Mouse (Mus musculus) kidney, postnatal 25 days (tissue): ENCODE results near the gene Lsm2.

ENCODE experiments used
- DNase-seq, 2 experiments: peaks; one replicate each; pipeline ENCODE4 v3.0.0; 2021; ENCODE audit warnings: mixed read lengths in 2 of 2

Gene Lsm2

DNA sequence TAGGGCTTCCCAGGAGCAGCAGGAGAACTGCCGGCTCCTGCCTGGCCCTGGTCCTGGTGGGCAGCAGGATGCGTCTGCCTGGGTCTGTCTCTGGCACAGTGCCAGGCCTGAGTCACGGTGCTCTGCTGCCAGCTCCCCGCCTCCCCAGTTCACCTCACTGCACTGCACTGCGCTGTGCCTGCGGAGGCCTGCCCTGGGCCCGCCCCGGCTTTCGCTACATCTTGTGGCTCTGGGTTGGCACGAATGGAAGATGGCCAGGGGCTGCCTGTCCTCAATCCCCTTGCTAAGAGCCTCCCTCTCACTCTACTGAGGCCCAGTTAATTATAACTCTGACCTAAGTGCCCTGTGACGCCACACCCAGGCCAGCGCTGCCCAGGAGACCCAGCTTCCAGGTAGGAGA lies 34.7 kb downstream of the Lsm2 start, which contains the start of gene Vwa7:
Gene Vwa7 (plus strand): TSS at position 204 of the 400 bp plus-strand sequence.
- peak; percentile 27 to 64 for DNase-seq

DNA sequence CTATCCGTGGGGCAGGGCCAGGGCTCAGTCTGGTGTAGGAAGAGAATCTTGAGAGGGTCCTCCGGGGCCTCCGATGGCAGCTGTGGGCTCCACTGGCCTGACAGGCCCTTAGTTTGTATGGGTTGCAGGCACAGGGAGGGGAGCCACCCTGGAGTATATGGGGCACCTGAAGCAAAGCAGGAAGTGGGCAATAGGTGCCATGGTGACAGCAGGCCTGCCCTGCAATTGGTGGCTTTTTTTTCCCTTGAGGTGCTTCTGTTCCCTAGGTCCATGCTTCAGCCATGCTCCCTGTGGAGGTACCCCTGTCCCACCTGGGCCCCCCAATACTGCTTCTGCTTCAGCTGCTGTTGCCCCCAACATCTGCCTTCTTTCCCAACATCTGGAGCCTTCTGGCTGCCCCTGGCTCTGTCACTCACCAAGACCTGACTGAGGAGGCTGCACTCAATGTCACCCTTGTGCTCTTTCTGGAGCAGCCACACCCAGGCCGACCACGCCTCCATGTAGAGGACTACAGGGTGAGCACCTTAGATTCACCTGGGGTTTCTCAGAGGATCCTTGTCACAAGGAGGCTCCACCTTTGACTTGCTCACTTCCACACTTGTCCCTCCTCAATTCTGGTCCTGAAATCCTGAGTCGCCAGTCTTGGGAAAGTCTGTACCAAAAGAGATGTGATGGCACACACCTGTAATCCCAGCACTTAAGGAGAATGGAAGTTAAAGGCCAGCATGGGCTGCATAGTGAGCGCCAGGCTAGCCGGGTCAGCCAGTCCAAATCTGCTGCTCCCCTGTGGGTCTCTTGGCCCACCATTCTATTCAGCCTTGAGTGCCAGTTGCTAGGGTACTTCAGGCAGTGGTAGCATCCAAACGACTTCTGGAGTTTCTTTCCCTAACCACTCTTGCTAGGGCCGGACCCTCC lies 35.4 kb downstream of the Lsm2 start:
- peak in 1 of 2 experiments; percentile 31 for DNase-seq

DNA sequence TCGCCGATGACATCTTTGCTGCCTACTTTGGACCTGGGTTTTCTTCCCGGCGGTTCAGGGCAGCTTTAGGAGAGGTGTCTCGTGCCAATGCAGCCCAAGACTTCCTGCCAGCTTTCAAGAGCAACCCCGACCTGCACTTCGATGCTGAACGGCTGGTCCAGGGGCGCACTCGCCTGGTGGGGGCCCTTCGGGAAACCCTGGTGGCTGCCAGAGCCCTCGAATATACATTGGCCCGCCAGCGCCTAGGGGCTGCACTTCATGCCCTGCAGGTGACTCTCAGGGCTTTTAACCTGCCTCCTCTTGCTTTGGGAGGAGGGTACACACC lies 36.0 kb downstream of the Lsm2 start:
- no peak for DNase-seq

DNA sequence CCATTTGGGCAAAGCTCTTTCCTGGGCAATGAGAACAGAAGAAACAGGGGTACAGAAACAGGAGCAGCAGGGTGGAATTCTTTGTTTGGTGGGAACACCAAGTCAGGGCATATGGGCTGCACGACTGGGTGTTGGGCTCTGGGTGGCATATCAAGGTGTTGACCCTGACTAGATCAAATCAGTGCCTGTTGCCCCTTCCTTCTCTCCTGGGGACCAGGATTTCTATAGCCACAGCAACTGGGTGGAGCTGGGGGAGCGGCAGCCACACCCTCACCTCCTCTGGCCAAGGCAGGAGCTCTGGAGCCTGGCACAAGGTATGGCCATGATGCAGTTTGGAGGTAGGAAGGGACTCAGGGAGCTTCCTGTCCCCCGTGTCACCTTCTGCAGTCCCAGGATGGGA lies 36.5 kb downstream of the Lsm2 start:
- no peak for DNase-seq

DNA sequence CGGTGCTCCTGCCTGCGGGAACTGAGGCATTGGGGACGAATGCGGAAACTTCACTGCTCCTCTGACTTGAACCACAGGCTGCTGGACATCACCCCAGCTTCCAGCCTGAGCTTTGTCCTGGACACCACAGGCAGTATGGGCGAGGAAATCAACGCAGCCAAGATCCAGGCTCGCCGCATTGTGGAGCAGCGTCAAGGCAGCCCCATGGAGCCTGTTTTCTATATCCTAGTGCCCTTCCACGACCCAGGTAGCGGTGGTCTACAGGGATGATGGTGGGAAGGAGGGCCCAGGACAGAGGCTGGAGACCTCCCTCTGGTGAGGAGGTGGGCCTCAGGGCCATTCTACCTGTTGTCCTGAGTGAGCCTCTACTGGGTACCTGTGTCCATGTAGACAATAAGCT lies 38.2 kb downstream of the Lsm2 start:
- peak in 1 of 2 experiments; percentile 30 for DNase-seq

DNA sequence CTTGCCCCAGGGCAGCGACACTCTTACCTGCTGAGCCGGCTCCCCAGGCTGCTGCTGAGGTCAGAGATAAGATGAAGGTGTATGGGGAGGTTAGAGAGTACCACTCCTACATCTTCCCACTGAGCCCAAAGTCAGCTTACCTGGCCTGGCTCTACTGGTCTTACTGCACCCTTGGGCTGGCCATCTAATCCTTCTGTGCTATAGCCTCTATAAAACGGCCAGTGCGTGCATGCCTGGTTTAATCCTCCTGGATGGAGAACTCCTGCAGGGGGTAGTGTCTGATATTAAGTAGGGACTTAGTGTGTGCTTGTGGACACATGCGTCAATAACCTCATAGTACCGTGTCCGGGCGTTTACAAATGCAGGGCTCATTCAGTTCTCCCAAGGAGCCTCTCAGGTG lies 38.9 kb downstream of the Lsm2 start:
- peak in 1 of 2 experiments; percentile 26 for DNase-seq

DNA sequence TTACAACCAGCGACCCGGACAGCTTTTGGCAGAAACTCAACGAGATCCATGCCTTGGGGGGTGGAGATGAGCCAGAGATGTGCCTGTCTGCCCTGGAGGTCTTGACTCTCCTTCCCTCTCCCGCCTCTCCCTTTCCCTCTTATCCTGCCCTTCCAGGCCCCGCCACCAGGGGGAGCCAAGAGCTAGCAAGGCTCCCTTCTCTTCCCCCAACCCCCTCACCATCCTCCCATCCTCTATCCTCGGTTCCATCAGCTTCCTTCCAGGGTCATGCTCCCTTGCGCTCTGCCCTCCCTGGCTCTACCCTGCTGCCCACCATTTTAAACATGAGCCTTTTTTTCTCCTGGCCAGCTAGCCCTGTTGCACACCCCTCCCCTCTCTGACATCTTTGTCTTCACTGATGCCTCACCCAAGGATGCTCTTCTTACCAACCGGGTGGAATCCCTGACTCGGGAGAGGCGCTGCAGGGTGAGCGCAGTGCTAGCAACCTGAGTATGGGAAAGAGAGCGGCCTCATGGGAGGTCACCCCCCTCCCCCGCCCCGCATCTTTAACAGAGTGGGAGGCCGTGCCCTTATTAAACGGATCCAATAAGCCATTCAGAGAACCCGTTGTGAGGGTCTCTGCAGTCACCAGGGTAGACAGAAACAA lies 39.6 kb downstream of the Lsm2 start:
- peak; percentile 88 to 95 for DNase-seq

DNA sequence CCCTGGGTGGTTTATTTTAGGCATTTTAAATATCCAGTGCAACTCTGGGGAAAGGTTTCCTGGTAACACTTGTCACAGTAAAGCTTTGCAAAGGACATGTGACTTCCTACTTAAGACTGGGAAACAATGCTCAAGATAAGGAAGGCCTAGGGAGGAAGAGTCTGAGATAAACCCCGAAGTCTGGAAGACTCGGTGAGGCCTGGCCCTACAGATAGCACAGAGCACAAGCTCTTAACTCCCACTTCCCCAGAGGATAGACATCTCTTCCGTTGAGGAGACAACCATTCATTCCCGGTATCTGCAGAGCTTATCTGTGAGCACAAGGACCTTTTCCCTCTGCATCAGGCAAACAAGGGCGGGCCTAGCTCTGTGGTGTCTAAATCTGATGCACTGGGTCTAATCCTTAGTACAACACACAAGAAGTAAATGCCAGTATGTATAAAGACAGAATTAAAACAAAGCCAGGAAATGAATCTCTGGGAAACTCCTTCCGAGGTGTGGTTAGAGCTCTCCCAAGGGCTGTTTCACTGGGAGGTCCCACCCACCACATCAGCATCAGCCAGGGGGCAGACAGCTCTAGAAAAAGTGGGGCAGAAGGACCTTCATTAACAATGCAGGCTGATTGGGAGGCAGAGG lies 40.3 kb downstream of the Lsm2 start:
- peak in 1 of 2 experiments; percentile 38 for DNase-seq

DNA sequence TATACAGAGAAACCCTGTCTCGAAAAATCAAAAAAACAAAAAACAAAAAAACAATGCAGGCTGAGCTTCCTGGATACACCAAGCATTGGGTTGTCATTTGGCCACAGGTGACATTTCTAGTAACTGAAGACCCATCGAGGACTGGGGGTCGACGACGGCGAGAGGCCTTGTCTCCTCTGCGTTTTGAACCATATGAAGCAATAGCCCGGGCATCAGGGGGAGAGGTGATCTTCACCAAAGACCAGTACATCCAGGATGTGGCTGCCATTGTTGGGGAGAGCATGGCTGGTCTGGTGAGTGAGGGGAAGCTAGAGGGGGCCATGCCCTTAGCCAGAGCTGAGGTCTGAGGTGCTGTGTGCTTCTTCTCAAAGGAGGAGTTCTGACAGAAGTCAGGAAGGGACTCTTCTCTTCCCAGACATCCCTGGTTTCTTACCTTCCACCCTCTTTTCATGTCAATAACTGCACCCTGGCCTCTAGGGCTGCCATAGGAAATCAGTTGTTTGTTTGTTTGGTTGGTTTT lies 40.9 kb downstream of the Lsm2 start:
- DNase-seq = peak in 1 of 2 experiments; percentile 13

DNA sequence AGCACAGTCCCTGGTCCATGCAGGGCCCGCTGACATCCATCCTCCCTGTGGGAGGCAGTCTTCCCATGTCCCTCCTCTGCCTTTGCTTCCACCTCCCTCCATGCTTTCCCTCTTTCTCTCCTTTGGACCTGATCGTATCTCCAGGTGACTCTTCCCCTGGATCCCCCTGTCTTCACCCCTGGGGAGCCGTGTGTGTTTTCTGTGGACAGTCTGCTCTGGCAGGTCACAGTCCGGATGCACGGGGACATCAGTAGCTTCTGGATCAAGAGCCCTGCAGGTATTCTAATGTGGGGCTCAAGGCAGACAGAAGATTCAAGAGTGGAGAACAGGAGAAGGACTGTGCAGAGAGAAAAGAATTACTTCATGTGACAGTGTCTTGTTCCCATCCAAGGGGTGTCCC lies 41.6 kb downstream of the Lsm2 start:
- DNase-seq = no peak

DNA sequence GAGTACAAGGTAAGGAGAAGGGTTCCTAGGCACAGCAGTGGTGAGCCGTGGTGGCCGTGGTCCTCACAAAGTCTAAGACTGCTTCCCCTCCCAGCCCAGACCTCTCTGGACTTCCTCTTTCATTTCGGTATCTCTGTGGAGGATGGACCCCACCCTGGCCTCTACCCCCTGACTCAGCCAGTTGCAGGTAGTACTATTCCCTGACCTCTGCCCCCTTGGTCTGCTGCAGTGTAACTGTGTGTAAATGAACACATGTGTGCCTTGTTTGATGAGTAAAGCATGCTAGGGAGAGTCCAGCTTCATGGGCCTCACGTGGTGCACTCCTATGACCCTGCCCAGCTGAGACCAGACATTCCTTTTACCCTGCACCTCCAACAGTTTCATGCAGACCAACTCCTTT lies 42.1 kb downstream of the Lsm2 start:
- DNase-seq = peak in 1 of 2 experiments; percentile 32

DNA sequence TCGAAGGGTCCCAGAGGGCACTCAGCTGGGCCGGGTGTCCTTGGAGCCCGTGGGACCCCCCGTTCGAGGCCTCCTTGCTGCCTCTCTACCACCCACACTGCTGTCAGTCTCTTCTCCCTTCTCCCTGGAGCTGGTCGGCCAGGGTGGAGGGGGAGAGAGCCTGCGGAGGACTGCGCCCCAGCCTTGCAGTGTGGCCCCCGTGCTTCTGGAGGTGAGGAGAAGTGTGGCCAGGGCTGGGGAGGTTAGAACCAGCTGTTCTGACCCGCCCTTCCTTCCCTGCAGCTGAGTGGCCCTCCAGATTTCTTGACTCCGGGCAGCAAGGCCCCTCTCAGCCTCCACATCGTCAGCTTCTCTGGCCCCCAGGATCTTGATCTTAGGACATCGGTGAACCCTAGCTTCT lies 42.6 kb downstream of the Lsm2 start:
- peak in 1 of 2 experiments; percentile 29 for DNase-seq

DNA sequence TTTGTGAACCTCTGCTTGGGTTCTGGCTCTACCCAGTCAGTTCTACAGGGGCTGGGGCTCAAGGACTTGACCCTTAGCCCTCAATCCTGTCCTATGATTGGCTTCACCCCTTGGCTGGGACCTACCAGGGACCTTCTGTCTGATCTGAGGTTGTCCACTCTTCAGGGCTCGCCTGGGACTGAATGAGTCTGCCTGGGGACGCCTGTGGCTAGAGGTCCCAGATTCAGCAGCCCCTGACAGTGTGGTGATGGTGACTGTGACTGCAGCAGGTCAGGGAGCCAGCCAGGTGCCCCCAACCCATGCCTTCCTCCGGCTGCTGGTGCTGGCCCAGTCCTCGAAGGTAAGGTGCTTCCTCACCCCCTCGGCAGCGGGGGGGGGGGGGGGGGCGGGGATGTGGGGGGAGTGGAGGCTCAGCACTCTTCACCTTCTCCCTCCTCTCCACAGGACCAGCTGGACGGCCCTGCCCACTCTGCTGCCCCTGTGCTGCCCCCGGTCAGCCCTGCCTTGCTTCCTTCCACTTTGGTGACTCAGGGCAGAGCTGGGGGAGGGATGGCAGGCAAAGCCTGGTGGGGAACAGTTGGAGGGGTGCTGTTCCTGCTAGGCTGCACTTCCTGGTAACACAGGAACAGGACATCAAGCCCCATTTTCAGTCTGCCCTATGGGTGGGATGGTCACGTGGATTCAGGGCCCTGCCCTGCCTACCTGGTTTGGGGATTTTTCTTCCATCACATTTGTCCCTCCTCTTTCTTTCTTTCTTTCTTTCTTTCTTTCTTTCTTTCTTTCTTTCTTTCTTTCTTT lies 43.2 kb downstream of the Lsm2 start:
- peak in 1 of 2 experiments; percentile 41 for DNase-seq

DNA sequence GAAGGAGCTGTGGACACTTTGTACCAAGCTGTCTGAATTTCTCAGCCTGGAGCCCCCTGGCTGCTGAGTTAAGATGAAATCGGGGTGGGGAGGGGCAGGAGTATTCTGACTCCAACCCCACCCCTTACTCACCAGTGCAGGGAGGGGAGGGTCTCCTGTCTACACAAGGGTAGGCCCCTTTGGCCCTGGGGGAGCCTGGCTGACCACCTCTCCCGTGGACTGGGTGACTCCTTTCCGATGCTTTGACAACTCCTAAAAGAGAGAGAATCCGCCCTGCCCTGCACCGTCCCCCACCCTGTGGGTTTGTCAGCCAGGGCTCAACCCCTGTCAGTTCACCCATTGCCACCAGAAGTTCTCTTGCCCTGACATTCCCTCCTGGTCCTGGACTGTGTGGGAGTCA lies 44.5 kb downstream of the Lsm2 start:
- peak in 1 of 2 experiments; percentile 24 for DNase-seq

DNA sequence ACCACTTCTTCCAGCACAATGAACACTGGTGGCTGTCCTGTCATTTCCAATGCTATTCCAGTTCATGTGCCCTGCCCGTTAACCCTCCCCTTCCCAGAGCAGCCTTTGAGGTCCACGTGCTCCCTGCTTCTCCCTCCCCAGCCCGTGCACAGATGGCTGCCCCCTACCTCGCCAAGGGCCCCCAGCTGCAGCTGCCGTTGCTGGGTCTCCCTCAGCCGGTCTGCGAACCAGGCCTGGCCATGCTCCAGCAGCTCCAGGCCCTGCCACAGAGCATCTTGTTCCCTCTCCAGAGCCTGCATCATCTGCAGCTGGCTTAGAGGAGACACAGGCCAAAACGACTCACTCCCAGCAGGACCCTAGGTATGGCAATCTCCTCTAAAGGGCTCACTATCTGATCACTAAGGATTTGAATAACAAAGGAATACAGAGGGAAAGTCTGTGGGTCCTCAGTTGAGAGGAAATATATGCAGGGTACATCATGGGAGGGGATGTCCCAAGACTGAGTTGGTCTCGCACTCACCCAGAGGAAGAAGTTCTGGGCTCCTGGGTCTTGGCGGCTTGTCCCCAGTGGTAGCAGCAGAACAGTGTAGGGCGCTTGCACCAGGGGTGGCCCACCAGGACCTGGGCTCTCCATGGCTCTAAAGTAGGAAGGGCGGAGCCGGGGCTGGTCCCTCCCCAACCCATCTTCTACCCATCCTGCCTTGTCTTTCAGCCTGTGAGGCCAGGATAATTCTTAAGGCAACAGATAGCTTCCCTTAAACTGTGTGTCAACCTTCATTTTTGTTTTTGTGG lies 45.8 kb downstream of the Lsm2 start, which contains the start of gene Sapcd1:
Gene Sapcd1 (minus strand): TSS at position 740 of the 792 bp plus-strand sequence.
- peak in 1 of 2 experiments; percentile 33 for DNase-seq

DNA sequence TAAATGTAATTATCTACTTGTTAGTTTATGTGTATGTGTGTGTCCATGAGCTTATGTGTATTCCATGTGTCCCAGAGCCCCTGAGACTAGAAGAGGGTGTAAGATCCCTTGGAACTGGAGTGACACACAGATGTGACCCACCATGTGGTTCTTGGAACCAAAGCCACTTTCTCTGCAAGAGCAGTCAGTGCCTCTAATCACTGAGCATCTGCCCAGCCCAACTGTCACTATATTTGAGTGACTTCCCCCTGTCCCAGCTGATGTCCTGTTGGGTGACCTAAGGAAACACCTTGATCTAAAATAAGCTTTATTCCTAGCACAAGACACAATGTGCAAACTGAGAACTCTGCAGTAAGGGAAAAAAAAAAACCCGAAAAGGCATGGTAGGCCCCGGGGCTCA lies 46.7 kb downstream of the Lsm2 start:
- DNase-seq = peak in 1 of 2 experiments; percentile 23

DNA sequence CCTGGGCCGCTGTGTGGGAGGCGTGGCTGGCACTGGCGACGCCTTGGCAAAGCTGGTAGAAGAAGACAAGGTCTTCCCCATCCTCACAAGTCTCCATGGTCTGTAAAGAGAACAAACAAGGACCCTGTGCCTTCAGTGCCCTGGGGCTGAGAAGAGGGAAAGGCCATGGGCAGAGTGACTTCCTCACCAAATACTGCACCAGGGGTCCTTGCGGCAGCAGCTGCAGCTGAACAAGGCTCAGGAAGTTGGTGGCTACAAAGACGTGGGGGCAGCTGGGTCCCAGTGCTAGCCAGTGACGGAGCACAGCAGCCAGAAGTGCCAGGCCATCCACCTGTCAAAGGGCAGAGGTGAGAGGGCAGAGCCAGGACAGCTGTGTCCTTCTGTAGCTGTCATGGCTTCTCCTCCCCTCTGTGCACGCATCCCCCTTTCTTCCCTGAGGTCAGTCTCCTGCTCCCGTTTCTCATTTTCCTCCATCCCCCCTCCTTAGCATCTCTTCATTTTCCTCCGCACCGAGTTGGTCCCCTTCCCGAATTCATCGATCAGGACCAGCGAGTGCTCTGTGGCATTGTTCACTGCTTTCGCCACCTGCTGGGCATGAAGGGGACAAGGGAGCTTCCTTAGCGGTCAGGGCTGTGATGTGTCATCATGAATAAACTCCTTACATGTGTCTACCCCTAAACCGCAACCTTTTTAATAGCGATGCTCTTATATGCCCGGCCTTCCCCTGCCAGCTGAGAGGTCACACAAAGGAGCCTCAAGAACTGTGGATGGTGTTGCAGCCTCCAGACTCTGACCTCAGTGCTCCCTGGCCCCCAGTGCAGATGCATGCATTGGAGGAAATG lies 48.2 kb downstream of the Lsm2 start:
- peak; percentile 29 to 39 for DNase-seq

DNA sequence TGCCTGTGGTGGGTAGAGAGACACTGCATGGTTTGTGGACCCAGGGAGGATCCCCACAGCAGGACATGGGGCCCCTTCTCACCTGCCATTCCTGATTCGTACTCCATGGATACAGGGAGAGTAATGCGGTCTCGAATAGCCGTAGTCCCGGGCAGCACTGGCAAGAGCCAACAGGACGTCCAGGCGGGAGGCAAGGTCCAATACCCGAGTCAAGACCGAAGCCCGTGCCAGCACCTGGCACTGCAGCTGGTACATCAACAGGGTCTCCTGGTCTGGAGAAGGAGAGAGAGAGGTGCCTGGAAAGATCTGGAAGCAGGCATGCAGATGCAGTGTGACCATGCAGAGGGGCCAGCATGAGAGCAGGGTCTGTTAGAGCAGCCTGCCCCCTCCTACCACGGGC lies 49.6 kb downstream of the Lsm2 start:
- no peak for DNase-seq

DNA sequence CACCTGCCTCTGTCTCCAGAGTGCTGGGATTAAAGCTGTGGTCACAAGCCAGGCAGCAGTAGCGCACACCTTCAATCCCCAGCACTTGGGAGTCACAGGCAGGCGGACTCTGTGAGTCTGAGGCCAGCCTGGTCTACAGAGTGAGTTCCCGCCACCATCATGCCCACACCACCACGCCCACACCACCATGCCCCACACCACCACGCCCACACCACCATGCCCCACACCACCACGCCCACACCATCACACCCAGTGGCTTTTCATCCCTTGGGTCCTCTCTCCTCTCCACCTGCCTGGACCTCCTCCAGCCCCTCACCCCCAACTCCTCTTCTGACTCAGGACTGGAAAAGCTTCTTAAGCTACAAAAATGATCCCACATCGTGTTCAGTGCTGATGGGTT lies 50.2 kb downstream of the Lsm2 start:
- no peak for DNase-seq

DNA sequence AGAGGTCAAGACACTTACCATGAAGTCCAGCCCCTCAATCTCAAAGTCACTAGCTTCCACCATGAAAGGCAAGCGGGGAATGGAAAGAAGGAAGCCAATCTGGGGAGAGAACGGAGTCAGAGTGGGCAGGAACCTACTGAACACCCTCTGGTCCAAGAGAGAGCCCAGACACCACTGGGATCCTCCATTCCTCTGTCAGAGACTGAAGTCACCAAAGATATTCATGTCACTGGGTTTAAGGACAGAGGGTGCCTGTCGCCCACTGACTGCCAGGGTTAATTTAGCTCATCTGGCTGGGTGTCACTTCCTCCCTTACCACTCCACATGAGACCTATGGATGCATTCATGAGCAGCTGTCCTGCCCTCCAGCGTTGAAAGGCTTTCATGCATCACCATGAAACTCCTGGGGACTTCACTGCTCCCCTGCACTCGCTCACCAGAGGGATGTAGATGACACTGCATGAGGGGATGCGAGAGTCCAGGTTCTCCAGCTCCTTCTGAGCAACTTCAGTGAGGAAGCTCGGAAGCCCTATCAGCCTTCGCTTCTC lies 50.7 kb downstream of the Lsm2 start:
- DNase-seq = no peak
